Mouse (Mus musculus) adrenal gland, adult 8-10 months (tissue): Measurements from ENCODE around the gene Dynll2. TPM values are rescaled to one million over a fixed set of nuclear protein-coding genes. Genes with fewer than 3 reads are reported as not detected.

Experiments used
- DNase-seq: peaks from one replicate; pipeline ENCODE4 v3.0.0; 2022
- total RNA-seq, 4 experiments: library from RNA; stranded (reverse); gene quantifications; 2 replicates each; pipeline ENCODE4 v1.2.4; 2022

The Dynll2 gene
- total RNA-seq: 100 to 1,000 TPM; 271 to 301 (median 294) TPM

GRCm38 (mm10) chr11:87986831-87987793 lies at the start of gene Dynll2:
Gene Dynll2 (minus strand): TSS chr11:87987533.
- peak; percentile 76 for DNase-seq

DNA sequence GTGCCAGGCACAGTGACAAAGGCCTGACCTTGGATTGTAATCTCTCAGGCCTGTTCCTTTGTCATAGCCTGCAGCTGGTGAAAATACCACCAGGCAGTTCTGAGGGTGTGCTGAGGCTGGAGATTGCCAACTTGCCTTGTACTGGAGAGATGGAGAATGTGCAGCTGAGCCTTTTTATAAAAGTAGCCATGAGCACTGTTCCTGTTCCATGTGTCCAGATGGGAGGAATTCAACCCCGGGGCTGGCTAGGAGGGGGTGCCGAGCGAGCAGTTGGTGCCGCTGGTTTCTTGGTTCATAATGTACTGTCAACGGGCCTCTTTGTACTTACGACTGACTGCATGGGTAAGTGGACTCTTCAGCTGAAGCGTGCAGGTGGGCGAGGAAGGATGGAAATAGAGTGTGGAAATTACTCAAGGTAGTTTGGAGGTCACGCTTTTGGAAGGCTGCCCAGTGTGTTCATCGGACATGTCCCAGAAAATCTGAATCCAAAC lies 49.5 kb upstream of the Dynll2 start:
- DNase-seq: no peak

- no peak for DNase-seq
These were observed 48.6 kb upstream of the Dynll2 start for GRCm38 (mm10) chr11:88035970-88036369.

DNA sequence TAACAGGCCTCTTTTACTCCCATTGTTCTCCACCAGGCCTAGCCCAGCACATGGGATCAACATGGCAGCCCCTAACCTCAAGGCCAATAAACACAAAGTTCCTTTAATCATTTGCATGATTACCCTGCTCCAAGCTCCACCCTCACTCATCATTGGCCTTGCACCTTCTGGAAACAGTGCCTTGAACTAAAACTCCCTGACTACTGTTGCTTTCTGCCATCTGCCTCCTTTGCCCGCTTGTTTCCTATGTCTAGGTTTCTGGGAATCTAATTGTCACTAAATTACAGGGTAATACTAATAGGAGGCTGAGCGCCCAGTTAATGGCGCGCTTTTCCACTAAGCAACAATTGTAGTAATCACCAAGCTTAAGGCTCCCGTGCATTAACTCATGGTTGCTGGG lies 44.4 kb upstream of the Dynll2 start:
- no peak for DNase-seq

DNA sequence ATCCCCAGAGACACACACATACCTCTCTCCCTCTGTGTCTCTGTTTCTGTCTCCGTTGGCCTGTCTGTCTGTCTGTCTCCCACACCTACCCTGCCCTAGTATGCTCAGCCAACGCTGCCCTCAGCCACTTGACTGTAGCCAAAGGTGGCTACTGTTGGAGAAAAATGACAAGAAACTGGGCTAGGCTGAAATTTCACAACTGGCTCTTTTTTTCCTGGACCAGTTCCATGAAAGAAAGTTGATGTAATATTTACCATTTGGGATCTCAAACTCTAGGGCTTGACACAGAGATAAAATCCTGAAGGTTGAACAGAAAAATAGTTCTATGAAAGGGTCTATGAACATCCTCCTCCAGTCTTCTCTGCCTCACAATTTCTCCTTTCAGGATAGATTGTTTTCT lies 43.5 kb upstream of the Dynll2 start:
- no peak for DNase-seq

GRCm38 (mm10) chr11:88030219-88030618 lies 42.9 kb upstream of the Dynll2 start:
- no peak for DNase-seq

DNA sequence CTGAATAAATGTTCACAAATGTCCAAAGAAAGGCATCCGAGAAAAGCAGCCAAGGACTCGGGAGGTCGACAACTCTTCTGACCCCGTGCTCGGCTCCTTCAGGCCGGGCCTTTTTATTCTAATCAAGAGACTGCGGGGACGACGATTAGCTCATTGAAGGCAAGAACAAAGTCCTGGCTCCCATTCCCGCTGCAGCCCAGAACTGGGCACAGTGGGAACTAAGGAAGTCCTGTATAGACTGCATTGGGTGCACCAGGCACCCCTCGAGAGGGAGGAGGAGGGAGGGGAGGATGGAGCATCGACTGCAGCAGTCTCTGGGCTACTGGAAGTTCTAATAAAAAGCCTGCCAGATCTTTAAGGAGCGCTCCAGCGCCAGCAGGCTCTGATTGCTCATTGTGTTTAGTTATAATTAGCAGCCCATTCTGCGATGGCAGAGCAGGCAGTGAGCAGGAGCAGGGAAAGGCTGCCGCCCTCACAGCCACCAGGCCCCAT lies 40.9 kb upstream of the Dynll2 start:
- DNase-seq: no peak

DNA sequence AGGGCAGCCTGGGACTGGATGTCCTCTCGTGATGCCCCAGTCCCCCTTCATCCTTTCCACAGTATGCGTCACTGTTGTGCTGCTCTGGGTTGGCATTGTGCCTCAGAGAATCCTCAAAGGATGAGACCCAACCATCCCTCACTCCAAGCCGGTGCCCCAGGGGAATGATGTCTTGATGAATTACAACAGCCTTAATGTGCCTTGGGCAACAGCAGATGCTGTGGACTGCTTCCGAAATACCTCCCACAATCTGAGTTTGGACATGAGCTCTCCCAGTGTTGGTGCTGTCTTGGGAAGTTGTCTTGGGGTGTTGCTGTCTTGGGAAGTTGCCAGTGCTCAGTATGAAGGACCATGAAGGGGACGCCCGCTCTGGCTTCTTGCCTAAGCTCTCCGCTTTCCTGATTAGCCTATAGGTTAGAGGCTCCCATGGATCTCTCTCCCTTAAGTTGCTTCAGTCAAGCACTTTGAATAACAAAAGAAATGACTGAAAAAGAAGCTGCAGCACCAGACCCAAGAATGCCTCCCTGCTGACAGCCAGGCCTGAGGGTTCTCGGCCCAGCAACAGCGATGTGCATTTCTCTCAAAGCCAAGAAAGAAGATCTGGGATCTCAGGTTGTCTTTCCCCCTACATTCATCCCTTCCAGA lies 40.2 kb upstream of the Dynll2 start:
- no peak for DNase-seq

DNA sequence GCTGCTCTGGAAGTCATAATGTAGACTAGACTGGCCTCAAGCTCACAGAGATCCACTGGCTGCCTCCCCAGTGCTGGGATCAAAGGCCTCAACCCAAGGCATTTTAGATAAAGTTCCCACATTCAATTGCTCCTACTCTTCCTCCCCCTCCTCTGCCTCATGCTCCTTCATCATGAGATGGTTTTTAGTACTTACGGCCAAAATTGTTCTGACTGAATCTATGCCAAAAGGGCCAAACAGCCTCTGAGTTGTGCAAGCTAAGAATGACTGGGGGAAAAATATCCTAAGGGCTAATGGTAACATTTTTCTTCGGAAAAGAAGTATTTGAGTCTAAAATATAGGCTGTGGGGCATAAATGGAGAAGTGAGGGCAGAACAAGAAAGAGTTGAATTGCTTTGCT lies 36.6 kb upstream of the Dynll2 start:
- no peak for DNase-seq

DNA sequence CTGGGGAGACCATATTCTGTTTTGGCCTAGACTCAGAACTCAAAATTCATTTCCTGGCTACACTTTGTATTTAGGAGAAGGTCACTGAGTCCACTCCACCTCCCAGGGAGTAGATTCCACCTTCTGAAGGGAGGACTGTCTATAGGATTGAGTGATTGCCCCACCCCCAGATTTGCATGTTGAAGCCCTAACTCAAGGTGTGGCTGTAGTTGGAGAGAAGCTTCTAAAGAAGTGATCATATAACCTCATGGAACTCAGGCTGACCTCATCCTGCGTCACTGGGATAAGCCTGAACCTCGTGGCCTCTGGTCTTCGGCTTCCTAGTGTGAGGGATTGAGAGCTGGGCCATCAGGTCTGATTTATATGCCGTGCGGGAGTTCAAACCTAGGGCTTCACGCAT lies 28.5 kb upstream of the Dynll2 start:
- no peak for DNase-seq

- no peak for DNase-seq
These were observed 27.8 kb upstream of the Dynll2 start for GRCm38 (mm10) chr11:88015161-88015560.

GRCm38 (mm10) chr11:88013632-88014031 lies 26.3 kb upstream of the Dynll2 start:
- DNase-seq: no peak

- no peak for DNase-seq
These were observed 25.4 kb upstream of the Dynll2 start for GRCm38 (mm10) chr11:88012621-88013244.

GRCm38 (mm10) chr11:88011914-88012419 lies 24.6 kb upstream of the Dynll2 start:
- DNase-seq: no peak

- no peak for DNase-seq
These were observed 24.0 kb upstream of the Dynll2 start for GRCm38 (mm10) chr11:88011208-88011913.

GRCm38 (mm10) chr11:88009542-88010190 lies 22.3 kb upstream of the Dynll2 start:
- DNase-seq: no peak

DNA sequence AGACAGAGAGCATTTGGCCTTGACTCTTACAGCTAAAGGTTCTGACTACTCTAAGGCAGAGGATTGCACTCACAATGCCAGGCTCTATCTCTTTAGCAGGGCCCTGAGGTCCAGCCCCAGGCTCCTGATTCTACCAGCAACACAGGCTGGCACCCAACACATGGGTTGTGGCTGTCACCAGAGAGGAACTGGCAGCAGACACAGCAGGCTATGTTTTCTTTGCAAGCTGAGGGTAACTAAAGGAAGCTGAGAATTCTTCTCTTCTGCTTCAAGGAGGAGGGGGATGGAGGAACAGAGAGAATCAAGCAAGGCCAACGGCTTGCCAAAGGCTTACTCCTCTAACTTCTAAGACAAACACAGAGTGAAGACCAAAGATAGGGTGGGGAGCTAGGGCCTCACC lies 21.3 kb upstream of the Dynll2 start:
- DNase-seq: no peak

GRCm38 (mm10) chr11:88004123-88004522 lies 16.8 kb upstream of the Dynll2 start:
- no peak for DNase-seq

DNA sequence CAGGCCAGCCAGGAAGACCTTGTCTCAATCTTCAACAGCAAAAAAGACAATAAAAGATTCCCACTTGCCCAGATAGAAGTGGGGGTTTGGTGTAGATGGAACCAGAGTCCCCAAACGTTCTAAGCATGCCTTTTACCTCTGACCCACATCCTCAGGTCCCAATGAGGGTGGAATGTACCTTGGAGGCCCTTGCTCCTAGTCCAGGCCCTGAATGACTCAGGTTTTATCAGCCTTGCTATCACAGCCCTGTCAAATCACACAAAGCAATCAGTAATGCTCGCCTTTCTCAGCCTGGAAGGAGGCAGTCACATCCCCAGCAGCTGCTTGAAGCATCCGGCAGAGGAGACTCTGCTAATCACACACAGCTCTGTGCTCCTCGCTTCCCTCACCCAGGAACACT lies 15.4 kb upstream of the Dynll2 start:
- no peak for DNase-seq

- DNase-seq: no peak
These were observed 12.4 kb upstream of the Dynll2 start for GRCm38 (mm10) chr11:87999751-88000150.

DNA sequence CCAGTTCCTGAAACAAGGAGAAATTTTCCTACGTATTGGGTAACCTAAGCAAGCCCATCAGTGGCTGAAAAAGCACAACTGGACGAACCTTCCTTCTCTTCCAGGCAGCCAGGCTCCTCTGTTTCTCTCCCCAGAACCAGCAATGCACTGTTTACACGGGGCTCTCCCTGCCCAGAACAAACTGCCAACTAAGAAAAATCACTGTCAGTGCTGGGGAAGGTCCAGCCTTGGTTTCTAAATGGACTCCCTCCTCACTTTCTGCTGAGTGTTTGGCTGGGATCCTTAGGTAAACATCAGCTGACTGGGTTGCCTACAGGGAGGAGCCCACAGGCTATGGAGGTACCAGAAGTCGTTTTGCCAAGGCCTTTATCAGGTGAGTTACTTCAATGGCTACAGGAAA lies 4.5 kb upstream of the Dynll2 start:
- no peak for DNase-seq

DNA sequence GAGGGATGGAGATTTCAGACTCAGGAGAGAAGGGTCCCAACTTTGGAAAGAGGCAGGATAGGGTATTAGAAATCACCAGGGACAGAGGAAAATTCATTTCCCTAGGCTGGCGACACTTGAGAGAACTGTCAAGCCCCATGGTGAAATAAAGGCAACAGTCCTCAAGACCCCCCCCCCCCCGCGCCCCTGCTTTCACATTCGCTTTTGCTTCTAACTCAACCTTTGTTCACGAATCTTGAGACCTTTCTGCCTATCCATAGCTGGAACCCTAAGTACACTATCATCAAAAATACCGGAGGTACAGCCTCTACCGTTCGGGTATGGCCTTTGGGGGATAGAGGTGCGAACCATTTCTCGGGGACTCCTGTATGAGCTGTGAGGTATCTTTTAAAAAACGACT lies 528 bp upstream of the Dynll2 start:
- DNase-seq: no peak
